Comparison of ENCODE assay signal across 9 mouse cellular contexts in genomic region chr12:93152618-93153245, GRCm38 (mm10).
DNase-seq lines count a peak whose midpoint lies in the region; ATAC-seq and TF ChIP-seq lines count a peak whose summit lies in the region.
"Had no signal": no experiment of that assay in that cellular context is flagged by ENCODE, and none has a peak within 500 bp of the region (broad histone marks: within the 10 kb centered on the region; RNA-seq: fewer than 3 reads in every experiment).

No protein-coding gene starts in this region.

- H3K36me3 ChIP-seq in heart, embryonic 12.5 days = no peaks in the 10 kb centered on the region
- no peaks in the 10 kb centered on the region for H3K36me3 ChIP-seq in E14TG2a.4 (ENCODE audit: insufficient read depth, low read length)
- no peaks in the 10 kb centered on the region for H3K36me3 ChIP-seq in neural tube, embryonic 11.5 days (ENCODE audit: control insufficient read depth, insufficient read depth, low read length)
- H3K36me3 ChIP-seq: limb, embryonic 13.5 days had no signal

- no peaks in the 10 kb centered on the region for H3K4me1 ChIP-seq in heart, embryonic 12.5 days (replicated peaks)
- H3K4me1 ChIP-seq in E14TG2a.4 (replicated peaks; ENCODE audit: low read depth, low read length) = no peaks in the 10 kb centered on the region
- H3K4me1 ChIP-seq in neural tube, embryonic 11.5 days (ENCODE audit: control insufficient read depth, insufficient read depth, low read length) = no peaks in the 10 kb centered on the region

- DNase-seq in heart, postnatal 14 days = peak; percentile 6 to 23
- DNase-seq in c-Kit-positive CD71-negative TER-119-negative erythroid progenitor cells, embryonic 14.5 days (ENCODE audit: low read depth) = peak; percentile 17
- peak; percentile 10 to 19 for DNase-seq in frontal cortex, postnatal 25 days (ENCODE audit: low spot score in 2 of 2)
- DNase-seq in left cerebral cortex, adult 9 months (ENCODE audit: low spot score in 2 of 2) = peak; percentile 5 to 43
- peak; percentile 52 for DNase-seq in neural tube, embryonic 11.5 days (ENCODE audit: low spot score)
- peak; percentile 48 for DNase-seq in thymus, postnatal 14 days

- H3K9me3 ChIP-seq in heart, embryonic 12.5 days (replicated peaks) = no peaks in the 10 kb centered on the region
- no peaks in the 10 kb centered on the region for H3K9me3 ChIP-seq in E14TG2a.4 (ENCODE audit: low read length)
- no peaks in the 10 kb centered on the region for H3K9me3 ChIP-seq in neural tube, embryonic 11.5 days (ENCODE audit: control insufficient read depth, low read length)
- H3K9me3 ChIP-seq: limb, embryonic 13.5 days had no signal

- WGBS in heart, embryonic 12.5 days = 57% methylated on average over 6 of the region's 6 CpGs
- 55% methylated on average over 6 of the region's 6 CpGs for WGBS in neural tube, embryonic 11.5 days

- intact Hi-C loops in heart, postnatal 14 days (cut with DNase I) = no loop called here

- no peak overlapping the region for H3K27ac ChIP-seq in heart, embryonic 12.5 days (ENCODE audit: poor library complexity, severe bottlenecking)
- H3K27ac ChIP-seq in neural tube, embryonic 11.5 days (ENCODE audit: low read depth, low read length) = no peak overlapping the region
- H3K27ac ChIP-seq: limb, embryonic 13.5 days had no signal

- TF ChIP-seq CTCF in E14TG2a.4 (conservative IDR thresholded peaks at IDR 0.05; ENCODE audit: low read length) = peak; percentile 80

- H3K27me3 ChIP-seq in heart, embryonic 12.5 days (replicated peaks) = no peaks in the 10 kb centered on the region
- H3K27me3 ChIP-seq in E14TG2a.4 (ENCODE audit: insufficient read depth, low read length) = peaks cover 2% of the 10 kb centered on the region; the same call in 1 of the 2 replicates
- H3K27me3 ChIP-seq in neural tube, embryonic 11.5 days (ENCODE audit: control insufficient read depth, insufficient read depth, low read length) = no peaks in the 10 kb centered on the region
- H3K27me3 ChIP-seq: limb, embryonic 13.5 days had no signal

- ATAC-seq in heart, embryonic 12.5 days (ENCODE audit: insufficient number of reproducible peaks, low FRiP score) = no peak
- peak; percentile 45; the same call in 1 of the 2 replicates for ATAC-seq in neural tube, embryonic 11.5 days (ENCODE audit: insufficient read depth, low FRiP score, low TSS enrichment)

- no peak overlapping the region for H3K4me3 ChIP-seq in heart, embryonic 12.5 days
- no peak overlapping the region for H3K4me3 ChIP-seq in E14TG2a.4 (replicated peaks; ENCODE audit: low read length)
- H3K4me3 ChIP-seq in neural tube, embryonic 11.5 days (ENCODE audit: low read depth, low read length) = no peak overlapping the region
- H3K4me3 ChIP-seq: limb, embryonic 13.5 days had no signal

- no peak overlapping the region for H3K9ac ChIP-seq in heart, embryonic 12.5 days
- H3K9ac ChIP-seq in neural tube, embryonic 11.5 days (ENCODE audit: low read length) = no peak overlapping the region
- H3K9ac ChIP-seq: limb, embryonic 13.5 days had no signal

- no peak overlapping the region for H3K4me2 ChIP-seq in heart, embryonic 12.5 days
- H3K4me2 ChIP-seq in neural tube, embryonic 11.5 days (ENCODE audit: low read depth) = no peak overlapping the region
- H3K4me2 ChIP-seq: limb, embryonic 13.5 days had no signal
